Mouse (Mus musculus): ENCODE measurements around the gene Ints3.

DNA sequence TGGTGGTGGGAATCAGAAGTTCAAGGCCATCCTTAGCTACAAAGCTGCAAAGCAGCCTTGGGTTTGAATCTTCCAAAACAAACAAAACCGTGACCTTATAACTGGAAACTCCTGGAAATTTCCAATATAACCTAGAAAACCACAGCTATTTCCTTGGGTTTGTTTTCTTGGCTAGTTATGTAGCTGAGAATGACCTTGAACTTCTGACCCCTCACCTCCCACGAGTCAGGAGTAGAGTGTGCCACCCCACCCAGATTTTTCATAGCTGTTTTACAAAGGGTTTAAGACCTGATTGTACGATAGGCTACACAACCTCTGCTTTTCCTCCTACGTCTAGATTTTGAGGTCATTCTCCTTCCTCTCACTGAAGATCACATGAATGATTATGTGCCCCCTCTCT is 3.7 kb upstream of the Ints3 start:
- no peak for TF ChIP-seq CTCF (IDR thresholded peaks at IDR 0.05)
- no peak for TF ChIP-seq EP300 (IDR thresholded peaks at IDR 0.05; ENCODE audit: insufficient read depth, low read depth, low read length)
